Mouse (Mus musculus): ENCODE data around the gene Rbfox3.

- TF ChIP-seq CTCF (IDR thresholded peaks at IDR 0.05) (no peak), EP300 (IDR thresholded peaks at IDR 0.05) (no peak)
Observed at GRCm38 (mm10) chr11:118627541-118627940, 283.9 kb downstream of the Rbfox3 start.

Data from lung, postnatal 0 days (tissue).